Mouse (Mus musculus) hindbrain, embryonic 12.5 days (tissue): ENCODE measurements at regions not wholly inside any gene's neighbourhood (a gene's known extent, or its start where the extent isn't known, plus 50 kb on each side); places are given as distances from the start of the nearest gene placed in this dataset.

Source experiments
- ATAC-seq: fragments of 200-750 bp; cut with Nextera tagmentation; 2 replicates; pipeline ENCODE4 v1.8.0; 2017; ENCODE audit warnings: moderate TSS enrichment; ENCODE audit not compliant: low FRiP score
- H3K27ac ChIP-seq: fragments of 300-500 bp; sonication (generic); 2 replicates; pipeline ENCODE4 v1.5.1; 2016; ENCODE audit warnings: mild to moderate bottlenecking
- H3K27me3 ChIP-seq: fragments of 300-500 bp; sonication (generic); 2 replicates; pipeline ENCODE4 v1.6.1; 2016; ENCODE audit warnings: mild to moderate bottlenecking
- H3K36me3 ChIP-seq: fragments of 300-500 bp; sonication (generic); 2 replicates; pipeline ENCODE4 v1.6.1; 2016; ENCODE audit warnings: mild to moderate bottlenecking
- H3K4me1 ChIP-seq: fragments of 300-500 bp; sonication (generic); 2 replicates; pipeline ENCODE4 v1.6.1; 2016
- H3K4me2 ChIP-seq: fragments of 300-500 bp; sonication (generic); replicated peaks from 2 replicates; pipeline ENCODE4 v1.6.1; 2016; ENCODE audit warnings: mild to moderate bottlenecking
- H3K4me3 ChIP-seq: fragments of 300-500 bp; sonication (generic); 2 replicates; pipeline ENCODE4 v1.5.1; 2016; ENCODE audit warnings: mild to moderate bottlenecking
- H3K9ac ChIP-seq: fragments of 300-500 bp; sonication (generic); 2 replicates; pipeline ENCODE4 v1.6.1; 2016; ENCODE audit warnings: mild to moderate bottlenecking, moderate library complexity
- H3K9me3 ChIP-seq: fragments of 300-500 bp; sonication (generic); replicated peaks from 2 replicates; pipeline ENCODE4 v1.6.1; 2016; ENCODE audit warnings: mild to moderate bottlenecking
- WGBS: fragments of 180-500 bp; shearing (Covaris S2); methylation state at CpG from one replicate; pipeline ENCODE4 v1.1.7; 2016; 5-methylcytosine and 5-hydroxymethylcytosine counted together

DNA sequence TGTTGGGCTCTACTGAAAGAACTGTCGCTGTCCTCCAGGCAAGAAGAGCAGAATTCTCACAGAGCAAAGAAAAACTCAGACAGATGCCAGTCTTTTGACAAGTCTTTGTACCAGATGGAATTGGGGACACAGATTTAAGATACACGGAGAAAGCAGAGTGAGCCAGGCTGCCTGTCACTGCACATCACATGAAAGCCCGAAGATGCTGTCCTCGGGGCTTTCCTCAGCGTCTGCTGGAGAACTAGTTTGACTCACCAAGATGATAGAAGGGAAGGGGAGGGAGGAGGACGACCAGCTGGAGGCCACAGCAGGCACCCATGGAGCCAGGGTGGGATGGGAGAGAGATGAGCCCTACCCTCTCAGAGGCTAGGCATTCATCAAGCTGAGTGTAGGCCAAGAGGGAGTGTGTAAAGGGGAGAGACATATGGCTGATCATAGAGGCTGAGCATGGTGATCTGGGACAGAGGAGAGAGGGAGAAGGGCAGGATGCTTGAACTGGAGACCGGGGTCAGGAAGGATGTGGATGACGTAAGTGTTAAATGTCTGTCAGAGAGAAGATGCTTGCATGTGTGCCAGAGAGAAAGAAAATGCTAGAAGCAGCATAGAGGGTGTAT lies 600.7 kb downstream of the Tbc1d22a start:
- no peak overlapping the region for H3K4me2 ChIP-seq
- no peak overlapping the region for H3K4me3 ChIP-seq
- no peak overlapping the region for H3K9ac ChIP-seq
- H3K9me3 ChIP-seq, result no peaks in the 10 kb centered on the region
- no peaks in the 10 kb centered on the region for H3K36me3 ChIP-seq
- peaks cover 3% of the 10 kb centered on the region; the same call in 1 of the 2 replicates for H3K27me3 ChIP-seq
- H3K4me1 ChIP-seq, result peaks cover 3% of the 10 kb centered on the region; the same call in 1 of the 2 replicates
- no peak overlapping the region for H3K27ac ChIP-seq
- ATAC-seq, result no peak
- 72% methylated on average over 8 of the region's 8 CpGs for WGBS

DNA sequence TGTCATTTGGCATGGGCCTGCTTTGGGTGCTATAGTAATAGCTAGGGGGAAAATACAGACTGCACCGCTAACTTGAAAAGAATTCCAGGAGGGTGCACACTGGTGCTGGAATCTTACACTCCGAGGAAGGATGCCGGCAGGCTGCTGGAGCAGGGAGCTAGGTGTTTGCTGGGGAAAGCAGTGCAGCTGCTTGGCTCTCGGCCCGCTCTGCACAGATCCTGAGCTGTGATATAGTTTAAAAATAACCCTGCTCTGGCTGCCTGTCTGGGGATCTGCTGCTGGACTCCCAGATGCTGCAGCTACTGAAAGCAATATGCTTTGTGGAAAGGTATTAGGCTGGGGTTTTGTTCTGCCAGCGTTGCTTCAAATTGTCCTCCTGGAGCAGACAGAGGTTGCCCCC lies 621.7 kb downstream of the Tbc1d22a start:
- H3K9me3 ChIP-seq, result no peaks in the 10 kb centered on the region
- ATAC-seq, result no peak
- H3K27me3 ChIP-seq, result no peaks in the 10 kb centered on the region
- no peak overlapping the region; the same call in 1 of the 2 replicates for H3K27ac ChIP-seq
- H3K36me3 ChIP-seq, result no peaks in the 10 kb centered on the region
- WGBS, result 56% methylated on average over 6 of the region's 6 CpGs
- no peak overlapping the region for H3K4me2 ChIP-seq
- no peak overlapping the region for H3K9ac ChIP-seq
- no peak overlapping the region for H3K4me3 ChIP-seq
- 0 out of 2 replicates have a peak, but pooled peaks cover 3% of the 10 kb centered on the region for H3K4me1 ChIP-seq

DNA sequence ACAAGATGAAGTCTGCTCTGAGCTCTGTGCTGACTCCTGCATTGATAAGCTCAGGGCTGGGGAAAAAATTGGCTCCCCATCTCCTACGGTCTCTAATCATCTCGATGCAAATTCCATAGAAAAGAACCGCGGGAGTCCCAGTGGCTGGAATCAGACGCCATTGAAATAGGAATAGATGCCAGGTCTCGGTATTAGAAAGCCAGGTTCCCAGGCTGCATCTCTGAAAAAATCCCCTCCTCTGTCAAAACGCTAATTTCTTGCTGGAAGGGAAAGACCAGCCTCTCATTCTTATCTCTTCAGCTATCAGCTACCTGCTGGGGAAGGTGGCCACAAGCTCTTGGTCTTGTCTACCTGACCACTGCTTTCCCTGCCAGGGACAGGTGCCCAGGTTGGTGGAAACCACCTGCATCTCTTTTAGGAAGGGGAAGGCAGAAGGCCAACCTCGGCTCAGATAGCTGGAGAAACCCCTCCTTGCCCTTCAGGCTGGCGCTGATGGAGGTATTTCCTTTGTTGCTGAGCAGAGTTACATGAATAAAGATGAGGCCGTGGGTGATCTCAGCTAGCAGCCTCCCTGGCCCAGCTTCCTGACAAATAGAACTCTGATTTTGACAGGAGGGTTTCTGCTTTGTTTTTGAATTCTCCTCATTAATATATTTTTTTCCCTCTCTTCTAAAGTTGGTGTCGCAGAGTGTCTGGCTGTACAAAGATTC lies 638.1 kb downstream of the Tbc1d22a start:
- ATAC-seq, result no peak
- Histone ChIP-seq H3K9ac (no peak overlapping the region), H3K27ac (0 out of 2 replicates have a peak overlapping the region, but pooled peaks have one; percentile 32), H3K27me3 (no peaks in the 10 kb centered on the region), H3K4me2 (no peak overlapping the region), H3K36me3 (no peaks in the 10 kb centered on the region), H3K4me1 (peaks cover 8% of the 10 kb centered on the region), H3K9me3 (no peaks in the 10 kb centered on the region), H3K4me3 (no peak overlapping the region)
- WGBS, result 23% methylated on average over 11 of the region's 11 CpGs

DNA sequence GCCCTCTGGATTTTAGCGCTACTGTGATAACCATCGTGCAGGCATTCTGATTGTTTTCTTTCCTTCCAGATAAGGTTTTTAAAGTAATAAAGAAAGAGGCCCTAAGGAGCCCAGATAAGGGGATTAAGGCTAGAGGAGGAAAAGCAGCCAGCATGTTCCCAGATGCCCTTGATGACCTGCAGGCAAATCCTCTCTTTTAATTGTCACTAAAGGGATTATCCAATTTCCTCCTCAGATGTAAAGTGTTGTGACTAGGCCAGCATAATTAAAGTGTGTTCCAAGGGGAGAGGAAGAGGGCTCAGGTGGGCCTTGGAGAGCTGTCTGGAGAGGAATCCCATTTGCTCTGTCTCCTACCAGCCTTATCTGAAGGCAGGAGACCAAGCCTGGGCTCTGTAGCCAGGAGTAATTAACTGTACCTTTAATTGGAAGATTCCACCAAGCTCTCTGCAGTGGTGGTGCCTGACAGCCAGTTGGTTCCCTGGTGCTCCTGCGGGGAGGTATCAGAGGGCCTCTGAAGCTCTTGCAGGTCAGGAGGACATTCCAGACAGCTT lies 644.2 kb downstream of the Tbc1d22a start:
- H3K36me3 ChIP-seq, result no peaks in the 10 kb centered on the region
- no peaks in the 10 kb centered on the region for H3K4me1 ChIP-seq
- H3K9me3 ChIP-seq, result no peaks in the 10 kb centered on the region
- H3K4me2 ChIP-seq, result no peak overlapping the region
- no peak for ATAC-seq
- no peaks in the 10 kb centered on the region for H3K27me3 ChIP-seq
- H3K9ac ChIP-seq, result no peak overlapping the region
- no peak overlapping the region for H3K27ac ChIP-seq
- no peak overlapping the region for H3K4me3 ChIP-seq
- 32% methylated on average over 3 of the region's 3 CpGs for WGBS

DNA sequence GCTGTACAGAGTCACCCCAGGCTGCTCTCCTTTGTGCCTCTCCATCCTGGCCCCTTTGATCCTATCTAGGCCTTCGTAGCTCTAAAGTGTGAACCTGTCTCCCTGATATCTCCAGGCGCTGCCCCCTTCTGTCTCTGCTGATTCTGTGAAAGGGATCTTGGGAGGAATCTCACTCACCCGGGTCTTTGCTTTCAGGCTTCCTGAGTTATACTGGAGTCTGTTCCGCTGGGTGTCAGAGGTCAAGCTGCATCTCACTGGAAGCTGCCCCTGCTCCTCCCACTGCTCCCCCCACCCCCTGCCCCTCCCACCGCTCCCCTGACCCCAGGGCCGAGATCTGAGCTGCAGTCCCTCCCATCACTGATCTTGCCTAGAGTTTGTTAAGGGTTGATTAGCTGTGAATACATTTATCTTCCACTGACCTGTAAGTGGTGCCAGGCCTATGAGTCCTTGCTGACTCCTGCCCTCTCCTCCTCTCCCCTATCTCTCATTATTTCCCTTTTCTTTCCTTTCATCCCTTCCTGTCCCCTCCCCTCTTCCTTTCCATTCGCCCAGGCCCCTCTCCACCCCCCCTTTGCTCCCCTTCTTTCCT lies 661.6 kb downstream of the Tbc1d22a start:
- Histone ChIP-seq H3K27me3 (no peaks in the 10 kb centered on the region), H3K4me1 (peaks cover 15% of the 10 kb centered on the region; the same call in 1 of the 2 replicates), H3K9me3 (no peaks in the 10 kb centered on the region), H3K4me2 (peak overlapping the region; percentile 39), H3K27ac (no peak overlapping the region), H3K9ac (no peak overlapping the region), H3K36me3 (no peaks in the 10 kb centered on the region), H3K4me3 (no peak overlapping the region)
- 4% methylated on average over 7 of the region's 7 CpGs for WGBS
- no peak for ATAC-seq

DNA sequence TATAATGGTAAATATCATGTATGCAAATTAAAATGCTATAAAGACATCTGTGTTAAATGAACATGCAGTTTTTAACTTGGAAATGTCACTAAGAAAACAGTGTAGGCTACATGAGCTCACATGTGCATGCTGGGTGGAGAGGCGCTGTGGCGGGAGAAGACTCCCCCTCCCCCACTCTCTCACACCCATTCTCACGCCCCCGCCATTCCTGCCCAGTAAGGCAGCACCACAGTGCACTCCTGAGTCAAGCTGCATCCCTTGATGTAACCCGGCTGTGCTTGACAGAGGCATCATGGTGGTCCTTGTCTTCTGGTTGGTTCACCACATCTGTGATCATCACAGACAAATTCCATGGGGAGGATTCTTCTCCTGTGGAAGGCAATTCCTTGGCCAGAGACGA lies 647.1 kb upstream of the Fam19a5 start:
- no peak overlapping the region for H3K9ac ChIP-seq
- H3K4me3 ChIP-seq, result no peak overlapping the region
- H3K4me2 ChIP-seq, result no peak overlapping the region
- H3K9me3 ChIP-seq, result no peaks in the 10 kb centered on the region
- 0 out of 2 replicates have a peak, but pooled peaks cover 2% of the 10 kb centered on the region for H3K4me1 ChIP-seq
- H3K27me3 ChIP-seq, result no peaks in the 10 kb centered on the region
- 58% methylated on average over 6 of the region's 6 CpGs for WGBS
- H3K27ac ChIP-seq, result no peak overlapping the region
- ATAC-seq, result no peak
- H3K36me3 ChIP-seq, result no peaks in the 10 kb centered on the region

DNA sequence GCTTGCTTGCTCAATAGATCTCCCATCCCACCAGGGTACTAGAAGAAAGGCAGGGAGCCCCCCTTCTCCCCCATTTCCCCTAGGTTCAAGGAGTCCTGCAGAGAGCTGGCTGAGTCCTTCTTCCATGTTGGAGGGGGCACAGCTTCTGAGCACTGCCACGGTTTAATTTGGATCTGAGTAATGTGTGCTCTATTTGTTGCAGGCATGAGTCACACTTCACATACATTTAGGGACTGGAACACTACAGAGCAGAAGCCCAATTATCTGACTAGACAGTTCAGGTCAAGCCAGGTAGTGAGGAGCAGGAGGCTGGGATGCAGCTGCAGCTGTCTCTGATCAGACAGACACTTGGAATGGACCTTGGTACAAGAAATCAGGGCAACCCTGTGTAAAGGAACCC lies 644.1 kb upstream of the Fam19a5 start:
- Histone ChIP-seq H3K4me3 (no peak overlapping the region), H3K27me3 (no peaks in the 10 kb centered on the region), H3K4me2 (no peak overlapping the region), H3K4me1 (0 out of 2 replicates have a peak, but pooled peaks cover 2% of the 10 kb centered on the region), H3K27ac (no peak overlapping the region), H3K9me3 (no peaks in the 10 kb centered on the region), H3K9ac (no peak overlapping the region), H3K36me3 (no peaks in the 10 kb centered on the region)
- ATAC-seq, result no peak
- 59% methylated on average over 1 of the region's 1 CpGs for WGBS

DNA sequence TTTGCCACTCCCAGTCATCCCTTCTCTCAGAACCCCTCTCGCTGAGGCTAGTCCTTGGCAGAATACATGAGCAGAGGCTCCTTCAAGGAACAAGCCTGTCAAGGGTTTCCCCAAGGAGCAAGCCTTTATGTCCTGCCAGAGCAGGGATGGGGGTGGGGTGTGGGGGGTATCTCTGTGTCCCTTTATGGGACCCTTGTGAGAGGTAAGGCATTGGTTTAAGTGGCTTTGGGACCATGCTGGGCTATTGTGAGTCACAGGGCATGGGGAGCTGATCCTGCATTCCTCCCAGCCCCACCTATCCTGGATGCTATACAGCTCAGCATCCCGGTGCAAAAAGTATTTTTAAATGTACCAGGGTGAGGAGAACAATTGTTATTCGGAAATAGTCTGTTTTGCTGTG lies 641.1 kb upstream of the Fam19a5 start:
- Histone ChIP-seq H3K36me3 (no peaks in the 10 kb centered on the region), H3K27ac (no peak overlapping the region), H3K4me2 (no peak overlapping the region), H3K9me3 (no peaks in the 10 kb centered on the region), H3K4me3 (no peak overlapping the region), H3K9ac (no peak overlapping the region), H3K27me3 (no peaks in the 10 kb centered on the region), H3K4me1 (no peaks in the 10 kb centered on the region)
- no peak for ATAC-seq
- 35% methylated on average over 3 of the region's 3 CpGs for WGBS

DNA sequence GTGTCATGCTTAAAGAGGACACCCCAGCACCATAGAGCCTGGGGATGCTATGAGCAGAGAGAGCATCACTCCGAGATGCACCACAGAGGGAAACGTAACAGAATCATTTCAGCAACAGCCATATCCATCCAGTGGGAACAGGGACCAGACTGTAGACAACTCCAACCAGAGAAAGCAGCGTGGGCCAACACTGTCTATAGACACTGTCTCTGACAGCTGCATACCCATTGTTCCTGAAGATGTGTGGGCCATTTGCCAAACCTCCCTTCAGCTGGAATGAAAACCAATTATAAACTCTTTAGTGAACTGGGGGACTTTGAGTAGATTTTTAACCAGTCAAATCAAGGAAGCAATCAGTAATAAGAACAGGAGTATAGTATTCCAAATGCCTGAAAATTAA lies 630.8 kb upstream of the Fam19a5 start:
- 78% methylated on average over 3 of the region's 3 CpGs for WGBS
- H3K4me3 ChIP-seq, result no peak overlapping the region
- no peaks in the 10 kb centered on the region for H3K9me3 ChIP-seq
- H3K9ac ChIP-seq, result no peak overlapping the region
- no peaks in the 10 kb centered on the region for H3K36me3 ChIP-seq
- H3K4me2 ChIP-seq, result no peak overlapping the region
- no peak overlapping the region for H3K27ac ChIP-seq
- no peak for ATAC-seq
- no peaks in the 10 kb centered on the region for H3K27me3 ChIP-seq
- no peaks in the 10 kb centered on the region for H3K4me1 ChIP-seq

DNA sequence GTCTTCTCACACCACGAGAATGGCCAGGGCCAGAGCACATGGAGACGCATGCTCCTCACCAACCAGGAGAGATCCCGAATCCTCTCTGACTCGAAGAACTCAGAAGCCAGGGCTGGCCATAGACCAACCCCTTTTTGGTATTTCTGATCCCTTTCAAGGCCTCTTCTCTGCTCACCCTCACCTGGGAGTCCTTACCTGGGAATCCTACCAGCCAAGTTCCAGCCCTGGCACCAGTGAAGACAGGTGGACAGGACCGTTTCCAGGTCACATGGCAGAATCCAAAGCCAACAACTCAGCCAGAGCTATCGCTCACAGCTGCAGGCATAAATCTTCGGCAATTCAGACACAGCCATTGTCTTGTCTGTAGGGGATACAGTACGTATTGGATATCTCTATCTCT lies 626.2 kb upstream of the Fam19a5 start:
- Histone ChIP-seq H3K36me3 (no peaks in the 10 kb centered on the region), H3K9ac (no peak overlapping the region), H3K27ac (no peak overlapping the region), H3K9me3 (no peaks in the 10 kb centered on the region), H3K4me3 (no peak overlapping the region), H3K4me2 (no peak overlapping the region), H3K4me1 (peaks cover 26% of the 10 kb centered on the region), H3K27me3 (no peaks in the 10 kb centered on the region)
- no peak for ATAC-seq
- 92% methylated on average over 8 of the region's 8 CpGs for WGBS

DNA sequence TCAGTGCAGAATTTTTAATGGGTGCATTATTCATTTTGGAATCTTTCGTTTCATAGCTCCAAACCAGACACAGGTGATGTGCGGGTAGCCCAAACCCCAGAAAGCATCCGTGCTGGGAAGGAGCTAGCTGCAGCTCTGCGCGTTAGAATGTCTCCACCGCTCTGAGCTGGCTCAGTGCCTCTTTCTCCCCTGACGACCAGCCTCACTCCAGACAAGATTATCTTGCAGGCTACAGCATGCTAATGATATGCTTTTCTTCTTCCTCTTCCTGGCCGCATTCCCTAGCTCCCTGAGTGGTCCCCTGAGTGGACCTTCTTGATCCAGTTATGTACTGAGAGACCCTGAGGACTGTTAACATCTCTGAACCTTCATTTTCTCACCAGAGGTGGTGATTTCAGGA lies 624.4 kb upstream of the Fam19a5 start:
- Histone ChIP-seq H3K9me3 (no peaks in the 10 kb centered on the region), H3K36me3 (no peaks in the 10 kb centered on the region), H3K27ac (peak overlapping the region; percentile 70), H3K4me1 (peaks cover 26% of the 10 kb centered on the region), H3K27me3 (no peaks in the 10 kb centered on the region), H3K4me2 (0 out of 2 replicates have a peak overlapping the region, but pooled peaks have one; percentile 6), H3K4me3 (no peak overlapping the region), H3K9ac (no peak overlapping the region)
- WGBS, result 45% methylated on average over 8 of the region's 8 CpGs
- ATAC-seq, result peak; percentile 38; the same call in 1 of the 2 replicates

DNA sequence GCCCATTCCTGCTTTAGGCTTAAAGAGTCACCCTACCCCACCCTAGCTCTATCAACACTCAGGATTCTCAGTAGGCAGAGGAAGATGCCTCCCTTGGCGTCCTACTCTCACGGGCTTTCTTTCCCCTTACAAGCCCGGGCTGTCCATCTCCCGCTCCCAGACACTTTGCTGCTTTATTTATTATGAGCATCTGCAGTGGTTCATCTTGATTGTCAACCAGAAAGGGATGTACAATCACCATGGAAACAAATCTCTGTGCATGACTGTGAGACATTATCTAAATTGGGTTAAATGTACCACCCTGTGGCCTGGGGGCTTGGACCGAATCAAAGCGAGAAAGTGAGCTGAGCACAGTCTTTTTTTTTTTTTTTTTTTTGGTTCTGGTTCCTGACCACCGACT lies 623.9 kb upstream of the Fam19a5 start:
- peak; percentile 62 for ATAC-seq
- Histone ChIP-seq H3K4me2 (0 out of 2 replicates have a peak overlapping the region, but pooled peaks have one; percentile 6), H3K36me3 (no peaks in the 10 kb centered on the region), H3K27ac (peak overlapping the region; percentile 70), H3K9ac (no peak overlapping the region), H3K27me3 (no peaks in the 10 kb centered on the region), H3K9me3 (no peaks in the 10 kb centered on the region), H3K4me1 (peaks cover 30% of the 10 kb centered on the region), H3K4me3 (no peak overlapping the region)
- WGBS, result 11% methylated on average over 7 of the region's 7 CpGs
